Mouse (Mus musculus) ES-E14 (cell line): ENCODE results near the gene Pcdh7. TPM values are rescaled to one million over a fixed set of nuclear protein-coding genes. Genes with fewer than 3 reads are reported as not detected.

Experiments
- DNase-seq: peaks from one replicate; pipeline ENCODE4 v3.0.0-alpha.2; 2013; ENCODE audit warnings: low read depth, low spot score
- H3K27ac ChIP-seq: 2 replicates; pipeline ENCODE4 v1.5.1; 2012; ENCODE audit warnings: low read depth, mild to moderate bottlenecking, low read length, moderate library complexity, mixed read lengths; ENCODE audit not compliant: poor library complexity, insufficient read depth, severe bottlenecking
- H3K36me3 ChIP-seq: 2 replicates; pipeline ENCODE4 v1.6.1; 2012; ENCODE audit warnings: mild to moderate bottlenecking, low read length, moderate library complexity, mixed read lengths; ENCODE audit not compliant: control insufficient read depth, poor library complexity, insufficient read depth, severe bottlenecking
- H3K4me1 ChIP-seq, 2 experiments: fragments of 150-350 bp in 1 of 2; sonication (generic) in 1 of 2; 2 replicates each; pipeline ENCODE4 v1.6.1; 2012; ENCODE audit warnings: low read length in 2 of 2, mild to moderate bottlenecking in 1 of 2, mixed read lengths in 1 of 2; ENCODE audit not compliant: control insufficient read depth in 2 of 2, insufficient read depth in 2 of 2, poor library complexity in 1 of 2
- H3K4me3 ChIP-seq, 2 experiments: fragments of 150-350 bp in 1 of 2; sonication (generic) in 1 of 2; 2 replicates each; pipeline ENCODE4 v1.5.1; 2012; ENCODE audit warnings: low read length in 2 of 2, low read depth in 1 of 2, mild to moderate bottlenecking in 1 of 2, mixed read lengths in 1 of 2; ENCODE audit not compliant: insufficient read depth in 1 of 2, poor library complexity in 1 of 2, severe bottlenecking in 1 of 2
- H3K9ac ChIP-seq: 2 replicates; pipeline ENCODE4 v1.6.1; 2012; ENCODE audit warnings: low read depth, mild to moderate bottlenecking, low read length, mixed read lengths; ENCODE audit not compliant: poor library complexity, insufficient read depth, severe bottlenecking
- H3K9me3 ChIP-seq: fragments of 150-350 bp; sonication (generic); 2 replicates; pipeline ENCODE4 v1.6.1; 2012; ENCODE audit warnings: low read depth, mild to moderate bottlenecking, low read length; ENCODE audit not compliant: control insufficient read depth, insufficient read depth
- CHD2 ChIP-seq: IDR thresholded peaks from 2 replicates; pipeline ENCODE4 v1.6.1; 2014; ENCODE audit warnings: mild to moderate bottlenecking, low read depth, low read length, inconsistent platforms
- HCFC1 ChIP-seq: IDR thresholded peaks from 2 replicates; pipeline ENCODE4 v1.6.1; 2012; ENCODE audit warnings: low read length, inconsistent platforms, borderline replicate concordance; ENCODE audit not compliant: insufficient read depth
- MAFK ChIP-seq: IDR thresholded peaks from 2 replicates; pipeline ENCODE4 v1.6.1; 2014; ENCODE audit warnings: mild to moderate bottlenecking, low read depth, low read length, inconsistent platforms; ENCODE audit not compliant: insufficient read depth
- ZC3H11A ChIP-seq: IDR thresholded peaks from 2 replicates; pipeline ENCODE4 v1.6.1; 2012; ENCODE audit warnings: low read depth, mild to moderate bottlenecking, inconsistent platforms, low read length, borderline replicate concordance
- ZNF384 ChIP-seq: IDR thresholded peaks from 2 replicates; pipeline ENCODE4 v1.6.1; 2012; ENCODE audit warnings: low read depth, low read length, inconsistent platforms
- in situ Hi-C, 2 experiments: fragments of 600-800 bp; cut with MboI; formaldehyde crosslinking; loops; one replicate each; pipeline ENCODE4 v1.15.1; 2025; ENCODE audit warnings: low sequenced_read_pairs in 2 of 2, inconsistent platforms in 1 of 2; ENCODE audit not compliant: unreplicated experiment in 2 of 2
- total RNA-seq: library from RNA; depleted of rRNA; stranded (reverse); fragments of 300-350 nt; gene quantifications from 2 replicates; pipeline ENCODE4 v1.2.3, GENCODE M21; 2012

The Pcdh7 gene
- total RNA-seq, 1 experiment = 11.9 TPM

GRCm38 (mm10) chr5:57765356-57765755, 47.6 kb downstream of the Pcdh7 start:
- Histone ChIP-seq H3K36me3 (no peaks in the 10 kb centered on the region), H3K4me1 (no peaks in the 10 kb centered on the region), H3K4me3 (no peak overlapping the region), H3K9me3 (no peaks in the 10 kb centered on the region), H3K9ac (no peak overlapping the region), H3K27ac (no peak overlapping the region)
- DNase-seq = no peak
- in situ Hi-C loops = no loop called here
- TF ChIP-seq ZC3H11A = no peak
- TF ChIP-seq CHD2 = no peak
- TF ChIP-seq HCFC1 = no peak
- TF ChIP-seq ZNF384 = no peak
- TF ChIP-seq MAFK = no peak

GRCm38 (mm10) chr5:57767346-57767745, 49.6 kb downstream of the Pcdh7 start:
- TF ChIP-seq ZNF384 = no peak
- Histone ChIP-seq H3K27ac (no peak overlapping the region), H3K4me3 (no peak overlapping the region), H3K9me3 (no peaks in the 10 kb centered on the region), H3K36me3 (no peaks in the 10 kb centered on the region), H3K9ac (no peak overlapping the region), H3K4me1 (no peaks in the 10 kb centered on the region)
- no peak for DNase-seq
- in situ Hi-C loops = no loop called here

- H3K4me1 ChIP-seq = no peaks in the 10 kb centered on the region
- in situ Hi-C loops = no loop called here
- TF ChIP-seq ZC3H11A (no peak), HCFC1 (no peak), ZNF384 (no peak), CHD2 (no peak), MAFK (no peak)
- DNase-seq = no peak
- H3K9ac ChIP-seq = no peak overlapping the region
- no peaks in the 10 kb centered on the region for H3K36me3 ChIP-seq
- no peak overlapping the region for H3K4me3 ChIP-seq
- no peak overlapping the region for H3K27ac ChIP-seq
- H3K9me3 ChIP-seq = no peaks in the 10 kb centered on the region
These were observed 50.8 kb downstream of the Pcdh7 start for GRCm38 (mm10) chr5:57768469-57769022.

- Histone ChIP-seq H3K4me1 (no peaks in the 10 kb centered on the region), H3K9me3 (no peaks in the 10 kb centered on the region), H3K27ac (no peak overlapping the region), H3K36me3 (no peaks in the 10 kb centered on the region), H3K4me3 (no peak overlapping the region), H3K9ac (no peak overlapping the region)
- no peak for DNase-seq
- in situ Hi-C loops = no loop called here
- TF ChIP-seq ZC3H11A (no peak), HCFC1 (no peak), CHD2 (no peak)
These were observed 51.9 kb downstream of the Pcdh7 start for GRCm38 (mm10) chr5:57769644-57770043.

DNA sequence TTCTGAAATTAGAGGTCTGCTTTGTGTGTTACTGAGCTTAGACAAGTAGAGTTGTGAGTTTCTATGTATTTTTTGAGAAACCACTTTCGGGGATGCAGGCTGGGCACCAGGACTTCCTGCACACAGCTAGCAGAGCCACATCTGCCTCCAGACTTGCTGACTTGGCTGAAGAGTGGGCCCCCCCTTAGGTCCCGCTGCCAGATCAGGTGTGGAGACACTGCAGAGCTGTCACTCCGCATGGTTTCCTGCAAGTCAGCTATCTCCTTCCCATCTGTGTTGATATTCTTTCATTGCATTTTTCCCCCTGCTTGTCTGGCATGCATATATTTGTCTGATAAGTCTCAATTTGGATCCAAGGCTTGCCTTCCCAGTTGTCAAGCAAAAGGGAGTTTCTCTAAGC, 52.6 kb downstream of the Pcdh7 start:
- no peaks in the 10 kb centered on the region for H3K36me3 ChIP-seq

More for the DNA sequence above, 52.6 kb downstream of the Pcdh7 start:
- Histone ChIP-seq H3K4me1 (no peaks in the 10 kb centered on the region), H3K9ac (no peak overlapping the region), H3K27ac (no peak overlapping the region), H3K9me3 (no peaks in the 10 kb centered on the region), H3K4me3 (no peak overlapping the region)
- in situ Hi-C loops = no loop called here
- no peak for DNase-seq
- no peak for TF ChIP-seq MAFK
- TF ChIP-seq ZC3H11A = no peak
- no peak for TF ChIP-seq HCFC1
- TF ChIP-seq CHD2 = no peak
- TF ChIP-seq ZNF384 = no peak
